Mouse (Mus musculus) left cerebral cortex, postnatal 36 days (tissue): ENCODE results near the gene Fam135a. TPM values are rescaled to one million over a fixed set of nuclear protein-coding genes. Genes with fewer than 3 reads are reported as not detected.
"Not testable (repeated sequence)": the region's sequence is repeated elsewhere in the genome, so short reads cannot be mapped to it uniquely, and the experiment has no call there.

Source experiments
- DNase-seq, 2 experiments: peaks; one replicate each; pipeline ENCODE4 v3.0.0; 2021 to 2022; ENCODE audit warnings: low spot score in 2 of 2, mixed read lengths in 1 of 2
- intact Hi-C: fragments of 180-260 bp; cut with DNase I; formaldehyde crosslinking; loops from one replicate; pipeline ENCODE4 v1.15.1; 2025
- total RNA-seq, 2 experiments: library from RNA; stranded (reverse); gene quantifications; 2 replicates each; pipeline ENCODE4 v1.2.3; 2021

Fam135a gene
- total RNA-seq, 2 experiments from 2014 or later, result 28.8 to 29.9 TPM

DNA sequence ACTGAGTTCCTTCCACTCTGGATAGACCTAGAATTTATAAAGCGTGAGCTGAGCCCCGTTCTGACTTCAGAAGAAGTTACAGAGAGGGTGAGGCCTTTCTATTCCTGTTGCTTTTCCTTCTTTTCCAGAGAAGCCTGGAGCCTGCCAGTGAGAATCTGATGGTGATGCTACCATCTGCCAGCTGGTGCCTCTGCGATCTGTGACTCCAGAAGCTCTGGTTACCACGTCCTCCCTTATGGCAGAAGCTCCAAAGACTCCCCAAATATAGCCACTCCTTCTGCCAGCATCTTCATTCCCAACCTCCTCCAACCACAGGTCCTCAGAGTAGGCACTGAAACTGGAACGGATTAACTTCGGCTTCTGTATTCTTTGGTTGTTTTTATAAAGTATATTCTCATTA, 121.9 kb downstream of the Fam135a start:
- intact Hi-C loops, result no loop called here
- DNase-seq, result peak; percentile 48 to 68

GRCm38 (mm10) chr1:23971159-23971558, 129.0 kb downstream of the Fam135a start:
- intact Hi-C loops, result not testable (repeated sequence)

GRCm38 (mm10) chr1:23968027-23968725, 132.0 kb downstream of the Fam135a start:
- intact Hi-C loops, result no loop called here
- DNase-seq, result no peak

More at GRCm38 (mm10) chr1:23971159-23971558, 129.0 kb downstream of the Fam135a start:
- not testable (repeated sequence) for DNase-seq

DNA sequence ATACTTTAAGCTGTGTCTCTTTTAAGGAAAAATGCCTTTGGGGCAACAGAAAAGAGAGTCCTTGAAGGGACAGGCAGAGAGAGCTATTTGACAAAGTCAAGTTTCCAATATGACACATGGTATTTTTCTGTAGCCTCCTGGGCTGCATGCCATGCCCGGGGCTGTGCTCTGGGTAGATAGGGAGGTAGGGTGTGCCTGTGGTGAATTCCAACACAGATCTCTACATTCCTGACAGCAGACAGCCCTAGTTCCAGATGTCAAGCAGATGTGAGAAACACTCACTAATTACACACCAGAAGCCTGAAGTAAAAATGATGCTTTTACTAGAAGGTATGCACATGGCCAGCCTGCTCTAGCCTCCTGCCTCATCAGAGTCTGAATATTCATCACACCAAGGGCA, 133.9 kb downstream of the Fam135a start:
- DNase-seq, result no peak
- intact Hi-C loops, result no loop called here

Other genes with a start within 250 kb of the Fam135a start
- gene Smap1, start 178.0 kb downstream of the Fam135a start, total RNA-seq, result 100 to 1,000 TPM; 137 to 164 TPM
- 10 to 100 TPM; 46.7 to 48.3 TPM for gene Sdhaf4, start 94.7 kb downstream of the Fam135a start, total RNA-seq
- under 1 TPM; 0.49 to 0.54 TPM for gene Col9a1, start 77.3 kb upstream of the Fam135a start, total RNA-seq